Mouse (Mus musculus) intestine, postnatal 0 days (tissue): Measurements from ENCODE around the gene Clec16a. TPM values are rescaled to one million over a fixed set of nuclear protein-coding genes. Genes with fewer than 3 reads are reported as not detected.

Experiments used
- ATAC-seq: fragments of 200-750 bp; cut with Nextera tagmentation; 2 replicates; pipeline ENCODE4 v1.8.0; 2017; ENCODE audit warnings: mild to moderate bottlenecking, moderate TSS enrichment, moderate library complexity
- H3K27ac ChIP-seq: fragments of 300-500 bp; sonication (generic); 2 replicates; pipeline ENCODE4 v1.5.1; 2014; ENCODE audit warnings: mild to moderate bottlenecking, low read depth, low read length, moderate library complexity
- H3K27me3 ChIP-seq: fragments of 300-500 bp; sonication (generic); replicated peaks from 2 replicates; pipeline ENCODE4 v1.6.1; 2014; ENCODE audit warnings: low read length, mixed read lengths; ENCODE audit not compliant: control insufficient read depth, insufficient read depth
- H3K36me3 ChIP-seq: fragments of 300-500 bp; sonication (generic); 2 replicates; pipeline ENCODE4 v1.6.1; 2014; ENCODE audit warnings: mild to moderate bottlenecking, moderate library complexity; ENCODE audit not compliant: control insufficient read depth, insufficient read depth
- H3K4me1 ChIP-seq: fragments of 300-500 bp; sonication (generic); replicated peaks from 2 replicates; pipeline ENCODE4 v1.6.1; 2014; ENCODE audit warnings: antibody characterized with exemption, low read length, mixed read lengths; ENCODE audit not compliant: control insufficient read depth, insufficient read depth
- H3K4me2 ChIP-seq: fragments of 300-500 bp; sonication (generic); replicated peaks from 2 replicates; pipeline ENCODE4 v1.6.1; 2014; ENCODE audit warnings: low read depth, mild to moderate bottlenecking, moderate library complexity
- H3K4me3 ChIP-seq: fragments of 300-500 bp; sonication (generic); 2 replicates; pipeline ENCODE4 v1.5.1; 2014; ENCODE audit warnings: low read depth, low read length
- H3K9ac ChIP-seq: fragments of 300-500 bp; sonication (generic); 2 replicates; pipeline ENCODE4 v1.6.1; 2014; ENCODE audit warnings: mild to moderate bottlenecking, low read depth, low read length
- H3K9me3 ChIP-seq: fragments of 300-500 bp; sonication (generic); 2 replicates; pipeline ENCODE4 v1.6.1; 2016; ENCODE audit warnings: mixed run types; ENCODE audit not compliant: control insufficient read depth
- CTCF ChIP-seq: sonication (generic); IDR thresholded peaks from 2 replicates; pipeline ENCODE4 v1.5.1; 2016; ENCODE audit warnings: low read depth, mild to moderate bottlenecking, control low read depth, antibody characterized with exemption, moderate library complexity
- WGBS: fragments of 180-500 bp; shearing (Covaris S2); extraction: QIAGEN DNeasy Blood & Tissue Kit; methylation state at CpG from one replicate; pipeline ENCODE4 v1.1.7; 2014; 5-methylcytosine and 5-hydroxymethylcytosine counted together
- polyA plus RNA-seq: library from polyadenylated mRNA; unstranded; fragments of >200 nt; fragmentation: Nextera tagmentation; extraction: Ambion mirVana; gene quantifications from 2 replicates; pipeline ENCODE4 v1.2.1, GENCODE M21; 2015

The Clec16a gene
- polyA plus RNA-seq, 1 experiment from 2014 or later = 30.4 TPM

DNA sequence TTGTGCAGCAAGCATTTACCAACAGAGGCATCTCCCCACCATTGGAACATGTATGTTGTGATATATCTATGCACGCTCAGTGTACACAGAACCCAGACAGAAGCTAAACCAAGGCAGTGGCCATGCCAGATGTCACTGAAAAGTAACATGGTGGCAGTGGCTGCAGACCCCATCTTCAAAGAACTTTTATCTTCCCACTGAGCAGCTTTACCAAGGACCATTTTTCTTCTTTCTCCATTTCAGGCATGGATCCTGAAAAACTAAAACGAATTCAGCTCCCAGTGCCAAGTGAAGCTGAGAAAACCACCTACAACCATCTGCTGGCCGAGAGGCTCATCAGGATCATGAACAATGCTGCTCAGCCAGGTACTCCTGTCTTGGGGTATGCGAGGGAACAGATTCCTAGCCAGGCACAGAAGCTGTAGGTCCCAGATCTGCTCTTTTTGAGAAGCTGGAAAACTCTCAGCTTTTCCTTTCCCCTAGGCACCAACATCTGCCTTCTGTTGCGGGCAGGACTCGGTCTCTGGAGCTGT, 82.1 kb downstream of the Clec16a start:
- 92% methylated on average over 6 of the region's 6 CpGs for WGBS
- peaks cover 11% of the 10 kb centered on the region; the same call in 1 of the 2 replicates for H3K36me3 ChIP-seq
- no peaks in the 10 kb centered on the region for H3K27me3 ChIP-seq
- no peak for TF ChIP-seq CTCF
- ATAC-seq = no peak
- H3K4me2 ChIP-seq = no peak overlapping the region
- no peaks in the 10 kb centered on the region; the same call in 1 of the 2 replicates for H3K4me1 ChIP-seq
- no peaks in the 10 kb centered on the region for H3K9me3 ChIP-seq
- no peak overlapping the region for H3K27ac ChIP-seq
- H3K4me3 ChIP-seq = no peak overlapping the region
- no peak overlapping the region for H3K9ac ChIP-seq

DNA sequence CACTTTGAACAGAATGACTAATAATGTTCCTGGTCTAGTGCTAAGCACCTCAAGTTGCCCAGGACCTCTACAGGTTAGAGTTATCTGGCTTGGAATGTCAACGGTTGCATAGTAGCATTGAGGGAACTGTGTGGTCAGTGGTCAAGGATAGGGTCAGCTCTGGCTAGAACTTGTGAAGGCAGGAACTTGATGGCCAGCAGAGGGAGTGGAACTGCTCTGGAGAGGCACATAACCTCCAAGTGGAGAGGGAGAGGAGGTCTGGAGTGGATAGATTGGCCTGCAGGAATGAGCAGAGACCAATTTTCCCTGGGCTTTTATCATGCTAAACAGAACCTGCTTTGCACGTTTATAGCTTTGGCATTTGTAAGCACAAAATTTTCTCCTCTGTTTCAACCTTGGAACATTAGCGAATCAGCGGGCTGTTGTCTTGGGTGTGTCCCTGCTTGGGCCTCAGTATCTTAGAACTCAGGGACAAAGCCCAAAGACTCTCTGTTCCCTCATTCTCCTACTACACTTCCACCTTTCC, 83.0 kb downstream of the Clec16a start:
- WGBS = 56% methylated on average over 4 of the region's 4 CpGs
- Histone ChIP-seq H3K36me3 (peaks cover 11% of the 10 kb centered on the region; the same call in 1 of the 2 replicates), H3K9ac (no peak overlapping the region), H3K4me3 (no peak overlapping the region), H3K27ac (no peak overlapping the region), H3K27me3 (no peaks in the 10 kb centered on the region), H3K4me1 (no peaks in the 10 kb centered on the region; the same call in 1 of the 2 replicates), H3K4me2 (no peak overlapping the region), H3K9me3 (no peaks in the 10 kb centered on the region)
- no peak for ATAC-seq
- peak; percentile 59 for TF ChIP-seq CTCF

DNA sequence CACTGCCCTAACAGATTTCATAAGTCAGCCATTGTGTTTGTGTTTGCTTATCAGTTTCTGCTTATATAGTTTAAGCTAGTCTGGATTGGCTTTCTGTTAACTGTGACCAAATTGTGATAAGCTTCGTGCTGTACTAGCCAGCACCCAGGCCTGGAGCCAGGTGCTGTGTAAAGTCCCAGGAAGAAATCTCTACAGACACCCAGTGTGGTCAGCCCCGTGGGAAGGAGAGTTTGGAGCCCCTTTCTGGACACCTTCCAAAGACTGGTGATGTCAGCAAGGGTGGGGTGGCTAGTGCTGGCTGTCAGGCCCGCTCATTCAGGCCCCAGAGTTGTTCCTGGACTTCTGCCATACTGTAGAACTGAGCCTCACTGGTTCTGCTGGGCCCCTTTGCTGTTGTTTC, 83.8 kb downstream of the Clec16a start:
- peak; percentile 61 for ATAC-seq
- no peak for TF ChIP-seq CTCF
- Histone ChIP-seq H3K9me3 (no peaks in the 10 kb centered on the region), H3K4me2 (no peak overlapping the region), H3K27me3 (no peaks in the 10 kb centered on the region), H3K4me1 (no peaks in the 10 kb centered on the region; the same call in 1 of the 2 replicates), H3K9ac (no peak overlapping the region), H3K4me3 (no peak overlapping the region), H3K36me3 (peaks cover 13% of the 10 kb centered on the region; the same call in 1 of the 2 replicates), H3K27ac (no peak overlapping the region)
- WGBS = 21% methylated on average over 3 of the region's 3 CpGs

DNA sequence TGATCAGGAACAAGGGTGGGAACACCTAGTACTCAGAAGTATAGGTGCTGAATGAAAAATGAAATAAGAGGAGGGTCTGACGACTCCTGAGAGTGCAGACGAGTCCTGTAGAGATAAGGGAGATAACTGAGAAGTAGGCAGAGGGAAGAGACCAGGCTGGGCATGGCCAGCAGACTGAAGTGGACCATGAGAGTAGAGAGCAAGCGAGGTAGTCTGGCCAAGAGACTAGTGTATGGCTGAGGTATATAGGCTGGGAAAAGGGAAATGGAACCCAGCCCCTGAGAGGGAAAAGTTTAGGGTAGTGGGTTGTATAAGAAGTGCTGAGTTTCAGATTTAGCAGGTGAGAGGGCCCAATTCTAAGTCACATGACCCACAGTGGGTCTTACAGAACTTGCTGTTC, 84.2 kb downstream of the Clec16a start:
- no peak for TF ChIP-seq CTCF
- Histone ChIP-seq H3K9ac (no peak overlapping the region), H3K4me2 (no peak overlapping the region), H3K9me3 (no peaks in the 10 kb centered on the region), H3K4me1 (no peaks in the 10 kb centered on the region; the same call in 1 of the 2 replicates), H3K4me3 (no peak overlapping the region), H3K27ac (no peak overlapping the region), H3K27me3 (no peaks in the 10 kb centered on the region), H3K36me3 (peaks cover 15% of the 10 kb centered on the region; the same call in 1 of the 2 replicates)
- WGBS = 55% methylated on average over 3 of the region's 3 CpGs
- ATAC-seq = 0 out of 2 replicates have a peak, but pooled peaks have one; percentile 28

DNA sequence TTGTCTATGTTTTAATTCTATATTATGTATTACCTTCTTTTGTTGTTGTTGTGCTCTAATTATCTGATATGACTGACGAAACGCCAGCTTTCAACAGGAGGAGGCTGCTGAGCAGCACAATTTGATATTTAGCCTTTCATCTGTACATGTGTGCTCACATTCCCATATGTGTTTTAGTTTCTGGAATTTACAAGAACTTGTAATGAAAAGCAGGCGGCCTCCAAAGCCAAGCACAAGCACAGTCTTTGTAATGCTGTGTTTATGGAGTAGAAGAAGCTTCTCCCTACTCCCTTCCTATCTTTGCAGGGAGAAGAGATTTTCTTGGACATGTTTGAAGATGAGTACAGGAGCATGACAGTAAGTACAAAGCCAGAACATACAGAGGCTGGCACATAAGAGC, 89.8 kb downstream of the Clec16a start:
- H3K4me2 ChIP-seq = no peak overlapping the region
- no peak overlapping the region for H3K9ac ChIP-seq
- H3K4me1 ChIP-seq = no peaks in the 10 kb centered on the region
- WGBS = 91% methylated on average over 3 of the region's 3 CpGs
- no peaks in the 10 kb centered on the region for H3K9me3 ChIP-seq
- ATAC-seq = no peak
- H3K27me3 ChIP-seq = no peaks in the 10 kb centered on the region
- no peak for TF ChIP-seq CTCF
- H3K4me3 ChIP-seq = no peak overlapping the region
- H3K36me3 ChIP-seq = peaks cover 9% of the 10 kb centered on the region; the same call in 1 of the 2 replicates
- H3K27ac ChIP-seq = no peak overlapping the region

DNA sequence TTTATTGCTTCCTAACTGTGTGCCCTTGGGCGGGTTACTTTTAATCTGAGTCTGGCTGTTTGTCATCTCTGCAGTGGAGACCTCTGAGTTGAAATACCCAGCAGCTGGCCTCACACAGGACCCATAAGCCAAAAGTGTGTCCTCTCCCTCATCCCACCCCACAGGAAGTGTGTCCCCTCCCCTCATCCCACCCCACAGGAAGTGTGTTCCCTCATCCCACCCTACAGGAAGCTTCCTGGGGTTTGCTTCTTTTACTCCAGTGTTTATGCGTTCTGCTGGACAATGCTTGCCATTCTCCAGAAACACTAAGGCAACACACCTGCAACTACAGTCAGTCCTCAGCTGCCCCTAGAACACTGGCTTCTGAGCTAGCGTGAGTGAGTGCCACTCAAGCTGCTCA, 92.8 kb downstream of the Clec16a start:
- Histone ChIP-seq H3K4me2 (no peak overlapping the region), H3K27ac (no peak overlapping the region), H3K27me3 (no peaks in the 10 kb centered on the region), H3K4me3 (no peak overlapping the region), H3K9me3 (no peaks in the 10 kb centered on the region), H3K4me1 (no peaks in the 10 kb centered on the region), H3K36me3 (peaks cover 4% of the 10 kb centered on the region; the same call in 1 of the 2 replicates), H3K9ac (no peak overlapping the region)
- 62% methylated on average over 3 of the region's 3 CpGs for WGBS
- ATAC-seq = no peak
- no peak for TF ChIP-seq CTCF
